Mouse (Mus musculus) C2C12 (cell line): Measurements from ENCODE around the gene Hebp1.

ENCODE experiments used
- CTCF ChIP-seq: IDR thresholded peaks from one replicate; pipeline ENCODE4 v1.5.1; 2011; ENCODE audit not compliant: control insufficient read depth, insufficient read depth, insufficient read length
- MAX ChIP-seq: IDR thresholded peaks from one replicate; pipeline ENCODE4 v1.6.1; 2011; ENCODE audit warnings: mild to moderate bottlenecking, control low read depth

DNA sequence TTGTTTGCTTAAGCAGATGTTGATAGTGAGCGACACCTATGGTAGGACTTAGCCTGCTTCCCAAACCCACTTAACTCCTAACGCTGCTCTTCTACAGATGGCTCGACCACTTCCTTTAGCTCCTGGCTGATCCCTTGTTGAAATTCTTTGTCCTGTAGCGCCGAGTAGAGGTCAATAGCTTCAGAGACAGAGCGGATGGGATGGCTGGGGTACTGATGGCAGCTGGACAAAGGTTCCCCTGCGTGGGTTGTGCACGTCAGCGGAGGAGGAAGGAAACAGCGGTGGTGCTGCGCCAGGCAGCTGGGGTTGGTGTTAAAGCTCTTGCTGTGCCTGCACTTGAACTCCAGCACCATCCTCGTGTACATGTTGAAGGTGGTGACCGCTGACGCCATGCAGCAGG lies 39.5 kb upstream of the Hebp1 start:
- TF ChIP-seq MAX = no peak
- no peak for TF ChIP-seq CTCF
